Mouse (Mus musculus) forebrain, embryonic 12.5 days (tissue): ENCODE data around the gene Vapa. TPM values are rescaled to one million over a fixed set of nuclear protein-coding genes. Genes with fewer than 3 reads are reported as not detected.

Experiments
- ATAC-seq: fragments of 200-750 bp; cut with Nextera tagmentation; 2 replicates; pipeline ENCODE4 v1.8.0; 2017; ENCODE audit warnings: moderate TSS enrichment; ENCODE audit not compliant: low FRiP score
- H3K27ac ChIP-seq: fragments of 300-500 bp; sonication (generic); 2 replicates; pipeline ENCODE4 v1.5.1; 2016; ENCODE audit warnings: mild to moderate bottlenecking
- H3K27me3 ChIP-seq: fragments of 300-500 bp; sonication (generic); 2 replicates; pipeline ENCODE4 v1.6.1; 2016; ENCODE audit warnings: mild to moderate bottlenecking
- H3K36me3 ChIP-seq: fragments of 300-500 bp; sonication (generic); replicated peaks from 2 replicates; pipeline ENCODE4 v1.6.1; 2016; ENCODE audit warnings: mild to moderate bottlenecking
- H3K4me1 ChIP-seq: fragments of 300-500 bp; sonication (generic); 2 replicates; pipeline ENCODE4 v1.6.1; 2016
- H3K4me2 ChIP-seq: fragments of 300-500 bp; sonication (generic); 2 replicates; pipeline ENCODE4 v1.6.1; 2016; ENCODE audit warnings: mild to moderate bottlenecking, moderate library complexity
- H3K4me3 ChIP-seq: fragments of 300-500 bp; sonication (generic); replicated peaks from 2 replicates; pipeline ENCODE4 v1.5.1; 2016; ENCODE audit warnings: mild to moderate bottlenecking
- H3K9ac ChIP-seq: fragments of 300-500 bp; sonication (generic); 2 replicates; pipeline ENCODE4 v1.6.1; 2016; ENCODE audit warnings: mild to moderate bottlenecking
- H3K9me3 ChIP-seq: fragments of 300-500 bp; sonication (generic); 2 replicates; pipeline ENCODE4 v1.6.1; 2016
- WGBS: fragments of 180-500 bp; shearing (Covaris S2); methylation state at CpG from one replicate; pipeline ENCODE4 v1.1.7; 2016; 5-methylcytosine and 5-hydroxymethylcytosine counted together
- polyA plus RNA-seq: library from polyadenylated mRNA; unstranded; fragments of >200 nt; fragmentation: Nextera tagmentation; extraction: Ambion mirVana; gene quantifications from 2 replicates; pipeline ENCODE4 v1.2.1, GENCODE M21; 2016

The Vapa gene
- polyA plus RNA-seq, 1 experiment from 2014 or later: 236 TPM

DNA sequence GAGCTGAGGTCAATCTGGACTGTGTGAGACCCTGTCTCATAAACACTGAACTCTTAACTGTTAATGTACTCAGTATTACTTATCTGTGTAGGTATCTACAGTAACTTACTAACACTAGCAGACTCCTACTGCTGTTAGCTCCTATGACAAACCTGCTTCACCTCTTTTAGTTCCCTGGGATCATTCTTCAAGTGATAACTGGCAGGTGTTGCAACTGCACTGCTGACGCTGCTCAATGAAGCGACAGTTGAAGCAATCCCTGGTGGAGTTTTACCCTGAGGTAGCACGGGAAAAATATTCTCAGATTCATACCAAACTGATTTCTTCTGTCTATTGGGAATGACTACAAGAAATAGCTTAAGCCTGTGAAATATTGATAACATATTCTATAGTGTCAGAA lies 26.5 kb downstream of the Vapa start:
- no peak overlapping the region for H3K27ac ChIP-seq
- no peak for ATAC-seq
- WGBS: 93% methylated on average over 3 of the region's 3 CpGs
- no peaks in the 10 kb centered on the region for H3K9me3 ChIP-seq
- H3K9ac ChIP-seq: no peak overlapping the region
- H3K4me1 ChIP-seq: no peaks in the 10 kb centered on the region
- H3K4me3 ChIP-seq: no peak overlapping the region
- H3K27me3 ChIP-seq: no peaks in the 10 kb centered on the region
- peaks cover 18% of the 10 kb centered on the region for H3K36me3 ChIP-seq
- no peak overlapping the region for H3K4me2 ChIP-seq

DNA sequence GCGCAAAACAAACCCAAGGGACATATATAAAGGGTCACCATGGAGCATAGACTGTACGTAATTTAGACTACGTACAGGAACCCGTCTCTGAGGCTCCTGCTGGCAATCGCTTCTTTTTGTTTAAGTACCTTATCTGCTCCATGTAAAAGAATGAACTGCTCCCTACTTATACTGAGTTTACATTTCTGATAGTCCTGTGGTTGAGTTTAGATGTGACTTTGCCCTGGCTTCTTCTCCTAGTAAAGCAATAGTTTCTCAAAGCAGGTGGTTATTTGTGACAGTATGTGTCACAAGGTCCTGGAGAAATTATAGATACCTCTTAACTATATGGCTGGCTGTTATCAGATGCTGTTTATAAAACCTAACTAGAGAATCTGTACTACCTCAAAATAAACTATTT lies 31.9 kb downstream of the Vapa start:
- Histone ChIP-seq H3K9ac (no peak overlapping the region), H3K4me3 (no peak overlapping the region), H3K27me3 (no peaks in the 10 kb centered on the region), H3K4me1 (no peaks in the 10 kb centered on the region), H3K36me3 (peaks cover 27% of the 10 kb centered on the region), H3K9me3 (no peaks in the 10 kb centered on the region), H3K4me2 (no peak overlapping the region), H3K27ac (no peak overlapping the region)
- WGBS: 95% methylated on average over 5 of the region's 5 CpGs
- no peak for ATAC-seq

DNA sequence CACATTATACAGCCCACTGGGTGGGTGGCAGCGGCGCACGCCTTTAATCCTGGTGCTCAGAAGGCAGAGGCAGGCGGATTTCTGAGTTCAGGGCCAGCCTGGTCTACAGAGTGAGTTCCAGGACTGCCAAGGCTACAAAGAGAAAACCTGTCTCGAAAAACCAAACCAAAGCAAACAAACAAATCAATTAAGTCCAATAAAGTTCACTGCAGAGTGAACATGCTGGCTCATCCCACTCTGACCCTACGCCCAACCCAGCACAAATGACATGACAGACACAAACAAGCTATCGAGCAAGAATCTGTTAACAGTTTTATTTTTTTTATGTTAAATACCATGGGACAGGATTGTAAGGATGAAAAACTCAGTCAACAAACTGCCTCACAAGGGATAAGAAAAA lies 33.6 kb downstream of the Vapa start:
- peaks cover 27% of the 10 kb centered on the region for H3K36me3 ChIP-seq
- no peak overlapping the region for H3K4me3 ChIP-seq
- no peak overlapping the region for H3K27ac ChIP-seq
- no peaks in the 10 kb centered on the region for H3K27me3 ChIP-seq
- H3K4me2 ChIP-seq: no peak overlapping the region
- H3K9me3 ChIP-seq: no peaks in the 10 kb centered on the region
- ATAC-seq: no peak
- no peaks in the 10 kb centered on the region for H3K4me1 ChIP-seq
- H3K9ac ChIP-seq: no peak overlapping the region
- WGBS: 97% methylated on average over 7 of the region's 7 CpGs

DNA sequence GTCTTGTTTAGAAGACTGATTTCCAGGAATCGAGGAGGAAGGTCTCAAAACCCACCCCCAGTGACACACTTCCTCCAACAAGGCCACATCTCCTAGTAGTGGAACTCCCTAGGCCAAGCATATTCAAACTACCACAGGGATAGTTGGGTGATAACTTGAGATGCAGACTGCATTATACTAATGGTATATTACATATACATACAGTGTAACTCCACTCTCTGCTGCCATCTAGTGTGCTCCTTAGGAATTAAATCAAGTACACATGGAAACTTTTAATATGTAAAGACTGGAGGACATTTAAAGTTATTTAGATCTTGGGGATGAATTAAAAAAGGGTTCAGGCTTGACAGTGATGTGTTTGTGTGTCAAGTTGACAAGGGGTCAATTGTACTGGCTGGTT lies 38.0 kb downstream of the Vapa start:
- Histone ChIP-seq H3K4me1 (no peaks in the 10 kb centered on the region), H3K27me3 (no peaks in the 10 kb centered on the region), H3K9ac (no peak overlapping the region), H3K27ac (no peak overlapping the region), H3K36me3 (peaks cover 13% of the 10 kb centered on the region), H3K4me2 (no peak overlapping the region), H3K4me3 (no peak overlapping the region), H3K9me3 (no peaks in the 10 kb centered on the region)
- 0 out of 2 replicates have a peak, but pooled peaks have one; percentile 46 for ATAC-seq
- 96% methylated on average over 1 of the region's 1 CpGs for WGBS

DNA sequence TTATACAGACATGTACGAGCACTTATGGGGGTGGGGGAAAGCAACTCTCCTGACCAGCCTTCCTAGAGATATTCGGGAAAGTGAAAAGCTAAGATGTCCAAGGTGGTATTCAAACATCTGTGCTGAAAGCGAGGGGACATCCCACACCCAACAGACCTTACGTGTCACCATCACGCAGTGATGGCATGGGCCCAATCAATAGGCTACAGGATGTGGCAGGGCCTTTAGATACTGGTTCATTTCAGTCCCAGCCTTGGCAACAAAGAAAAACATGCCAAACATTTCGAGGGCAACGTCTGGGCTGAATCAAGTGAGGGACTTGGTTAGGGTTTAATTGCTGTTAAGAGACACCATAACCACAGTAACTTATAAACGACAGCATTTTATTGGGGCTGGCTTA lies 38.5 kb downstream of the Vapa start:
- H3K9me3 ChIP-seq: no peaks in the 10 kb centered on the region
- no peak overlapping the region for H3K4me3 ChIP-seq
- no peaks in the 10 kb centered on the region for H3K4me1 ChIP-seq
- H3K27me3 ChIP-seq: no peaks in the 10 kb centered on the region
- H3K9ac ChIP-seq: no peak overlapping the region
- 91% methylated on average over 8 of the region's 8 CpGs for WGBS
- H3K36me3 ChIP-seq: peaks cover 11% of the 10 kb centered on the region
- ATAC-seq: no peak
- H3K27ac ChIP-seq: no peak overlapping the region
- no peak overlapping the region for H3K4me2 ChIP-seq

DNA sequence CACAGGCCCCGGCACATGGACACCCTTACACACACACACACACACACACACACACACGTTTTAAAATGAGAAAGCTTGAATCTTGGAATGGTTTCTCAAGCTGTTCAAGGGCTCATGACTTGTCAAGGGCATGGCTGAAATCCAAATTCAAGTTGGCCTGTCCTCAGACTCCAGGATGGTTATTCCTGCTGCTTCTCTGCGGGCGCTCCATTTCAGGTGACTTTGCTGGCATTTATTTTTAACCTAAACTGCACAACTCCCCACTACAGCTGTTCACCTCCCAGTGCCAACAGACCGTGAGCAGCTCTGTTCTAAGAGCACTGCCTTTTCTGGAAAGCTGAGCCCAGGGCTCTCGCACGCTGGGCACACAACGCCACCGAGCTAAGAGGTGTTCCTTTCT lies 41.5 kb downstream of the Vapa start:
- Histone ChIP-seq H3K9ac (no peak overlapping the region), H3K9me3 (no peaks in the 10 kb centered on the region), H3K27ac (no peak overlapping the region)

DNA sequence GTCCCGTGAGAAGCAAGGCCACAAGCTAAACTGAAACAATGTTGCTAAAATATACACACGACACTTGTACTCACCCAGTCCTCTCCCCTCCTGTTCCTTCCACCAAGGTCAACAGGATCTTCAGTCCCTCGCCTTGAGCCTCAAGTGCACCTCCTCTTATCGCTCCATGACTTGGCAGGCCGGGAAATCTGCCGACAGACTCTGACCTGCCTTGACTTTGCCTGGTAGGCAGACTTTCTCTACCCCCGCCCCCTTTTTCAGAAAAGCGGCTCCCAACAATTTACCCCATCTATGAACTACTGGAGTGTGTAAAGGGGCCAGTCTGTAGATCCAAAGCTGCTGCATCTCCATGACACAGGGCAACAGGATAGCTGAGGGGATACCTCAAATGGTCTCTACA lies 41.9 kb downstream of the Vapa start:
- Histone ChIP-seq H3K36me3 (no peaks in the 10 kb centered on the region), H3K27ac (no peak overlapping the region), H3K4me3 (no peak overlapping the region), H3K4me1 (no peaks in the 10 kb centered on the region), H3K4me2 (no peak overlapping the region), H3K27me3 (no peaks in the 10 kb centered on the region), H3K9me3 (no peaks in the 10 kb centered on the region), H3K9ac (no peak overlapping the region)
- no peak for ATAC-seq
- 92% methylated on average over 8 of the region's 8 CpGs for WGBS

More for the DNA sequence above, 41.5 kb downstream of the Vapa start:
- Histone ChIP-seq H3K4me3 (no peak overlapping the region), H3K4me1 (no peaks in the 10 kb centered on the region), H3K4me2 (no peak overlapping the region), H3K36me3 (no peaks in the 10 kb centered on the region), H3K27me3 (no peaks in the 10 kb centered on the region)
- no peak for ATAC-seq
- 90% methylated on average over 9 of the region's 9 CpGs for WGBS

DNA sequence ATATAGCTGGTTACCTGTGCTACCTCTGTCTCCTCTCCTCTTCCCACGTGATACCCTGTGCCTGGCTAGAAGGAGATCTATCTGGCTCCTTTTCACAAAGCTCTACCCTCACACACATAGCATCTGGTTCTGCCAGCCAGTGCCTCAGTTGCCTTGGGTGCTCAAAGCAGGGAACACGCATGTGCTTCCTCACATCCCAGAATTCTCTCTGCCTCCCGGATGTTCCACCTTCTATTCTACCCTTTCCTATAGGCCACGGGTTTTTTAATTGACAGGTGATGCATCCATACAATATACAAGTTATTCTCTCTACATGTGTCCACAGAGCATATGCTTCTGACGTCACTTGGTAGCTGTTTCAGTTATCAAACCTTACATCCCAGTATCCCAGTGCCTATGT lies 49.2 kb downstream of the Vapa start:
- Histone ChIP-seq H3K9me3 (no peaks in the 10 kb centered on the region), H3K36me3 (no peaks in the 10 kb centered on the region), H3K4me1 (no peaks in the 10 kb centered on the region), H3K4me3 (no peak overlapping the region), H3K9ac (no peak overlapping the region), H3K27me3 (no peaks in the 10 kb centered on the region), H3K27ac (no peak overlapping the region), H3K4me2 (no peak overlapping the region)
- ATAC-seq: no peak
- 77% methylated on average over 5 of the region's 5 CpGs for WGBS

DNA sequence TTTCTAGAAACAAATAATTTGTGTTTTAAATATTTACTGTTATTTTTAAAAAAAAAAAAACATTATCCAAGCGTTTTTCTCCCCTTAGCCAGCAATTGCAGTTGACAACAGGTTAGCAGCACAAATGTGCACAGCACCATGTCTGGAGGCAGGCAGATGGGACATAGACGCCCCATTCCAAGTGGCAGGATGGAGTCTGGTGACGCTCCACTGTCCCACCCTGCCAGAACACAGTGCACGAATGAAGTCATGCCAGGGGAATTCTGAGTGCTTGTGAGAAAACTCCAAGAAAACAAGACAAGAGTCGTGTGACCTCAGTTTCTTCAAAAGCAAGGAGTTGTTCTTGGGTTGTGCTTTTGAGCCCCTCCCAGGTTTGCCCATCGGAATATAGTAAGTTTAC lies 50.0 kb downstream of the Vapa start:
- no peak overlapping the region for H3K4me2 ChIP-seq
- ATAC-seq: no peak
- no peaks in the 10 kb centered on the region for H3K36me3 ChIP-seq

DNA sequence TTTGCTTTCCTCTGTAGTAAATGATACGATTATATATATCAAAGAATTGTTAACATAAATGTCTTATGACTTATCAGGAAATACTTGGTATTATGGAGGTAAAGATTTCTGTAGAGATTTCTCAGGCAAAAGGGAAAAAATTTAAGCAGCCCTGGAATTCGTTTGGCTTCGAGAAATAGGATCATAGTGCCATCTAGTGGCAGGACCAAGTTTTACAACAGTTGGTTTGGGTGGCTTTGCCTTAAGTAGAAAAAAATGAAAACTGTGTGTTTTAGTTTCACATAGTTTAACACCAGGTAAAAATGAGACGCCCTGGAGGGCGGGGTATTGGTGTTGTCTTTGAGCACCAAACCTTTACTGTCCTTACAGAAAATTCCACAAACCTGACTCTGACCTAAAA lies 50.6 kb downstream of the Vapa start:
- no peak overlapping the region for H3K4me3 ChIP-seq
- no peaks in the 10 kb centered on the region for H3K36me3 ChIP-seq
- H3K9ac ChIP-seq: no peak overlapping the region
- WGBS: 8% methylated on average over 5 of the region's 5 CpGs
- no peaks in the 10 kb centered on the region for H3K4me1 ChIP-seq
- H3K27me3 ChIP-seq: no peaks in the 10 kb centered on the region
- no peak overlapping the region for H3K4me2 ChIP-seq
- no peak overlapping the region for H3K27ac ChIP-seq
- no peaks in the 10 kb centered on the region for H3K9me3 ChIP-seq
- ATAC-seq: no peak

More for the DNA sequence above, 50.0 kb downstream of the Vapa start:
- Histone ChIP-seq H3K27me3 (no peaks in the 10 kb centered on the region), H3K9ac (no peak overlapping the region), H3K27ac (no peak overlapping the region), H3K9me3 (no peaks in the 10 kb centered on the region), H3K4me3 (no peak overlapping the region), H3K4me1 (no peaks in the 10 kb centered on the region)
- 67% methylated on average over 6 of the region's 6 CpGs for WGBS

DNA sequence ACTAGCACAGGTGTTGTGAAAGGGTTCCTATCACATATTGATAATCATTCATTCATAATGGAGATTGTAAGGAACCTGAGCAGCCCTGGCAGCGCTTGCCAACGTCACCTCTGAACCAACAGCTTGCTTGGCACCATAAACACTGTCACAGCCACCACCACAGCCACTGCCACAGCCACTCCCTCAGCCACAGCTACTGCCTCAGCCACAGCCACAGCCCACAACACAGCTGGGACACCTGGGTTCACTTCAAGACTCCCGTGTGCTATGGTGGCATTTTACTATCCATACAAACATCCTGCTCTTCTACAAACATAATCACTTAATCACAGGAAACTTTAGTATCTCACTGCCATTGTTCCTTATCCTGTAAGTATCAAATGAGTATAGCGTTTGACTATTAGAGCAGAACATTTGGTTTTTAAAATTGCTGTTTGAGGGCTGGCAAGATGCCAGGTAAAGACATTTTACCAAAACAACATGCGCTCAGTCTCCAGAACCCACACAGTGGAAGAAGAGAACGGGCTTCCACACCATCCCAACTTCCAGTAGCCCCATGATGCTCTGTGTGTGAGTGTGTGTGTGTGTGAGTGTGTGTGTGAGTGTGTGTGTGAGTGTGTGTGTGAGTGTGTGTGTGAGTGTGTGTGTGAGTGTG lies 51.9 kb downstream of the Vapa start:
- H3K36me3 ChIP-seq: no peaks in the 10 kb centered on the region
- H3K4me2 ChIP-seq: no peak overlapping the region
- no peak for ATAC-seq
- H3K4me1 ChIP-seq: no peaks in the 10 kb centered on the region
- H3K9me3 ChIP-seq: no peaks in the 10 kb centered on the region
- 88% methylated on average over 6 of the region's 6 CpGs for WGBS
- H3K27me3 ChIP-seq: no peaks in the 10 kb centered on the region
- H3K27ac ChIP-seq: no peak overlapping the region
- no peak overlapping the region for H3K9ac ChIP-seq
- H3K4me3 ChIP-seq: no peak overlapping the region

DNA sequence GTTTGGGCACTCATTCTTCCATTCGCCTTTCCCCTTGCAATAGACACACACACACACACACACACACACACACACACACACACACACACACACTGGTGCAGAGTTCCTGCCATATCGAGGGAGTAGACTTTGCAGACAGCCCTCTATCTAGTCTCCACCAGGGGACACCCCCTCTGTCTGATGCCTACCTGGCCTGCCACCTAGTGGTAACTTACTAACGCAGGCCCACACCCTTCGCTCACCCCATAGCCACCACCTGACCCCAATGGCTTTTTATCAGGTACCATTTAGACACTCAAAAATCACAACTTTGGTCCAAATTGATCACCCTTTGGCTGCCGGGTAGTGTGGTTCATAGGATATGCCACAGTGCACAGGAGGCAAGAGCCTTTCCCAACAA lies 54.1 kb downstream of the Vapa start:
- Histone ChIP-seq H3K27ac (no peak overlapping the region), H3K9ac (no peak overlapping the region), H3K4me3 (no peak overlapping the region), H3K36me3 (no peaks in the 10 kb centered on the region), H3K9me3 (no peaks in the 10 kb centered on the region), H3K4me2 (no peak overlapping the region), H3K4me1 (no peaks in the 10 kb centered on the region), H3K27me3 (no peaks in the 10 kb centered on the region)
- 54% methylated on average over 4 of the region's 5 CpGs for WGBS
- ATAC-seq: peak; percentile 39; the same call in 1 of the 2 replicates

DNA sequence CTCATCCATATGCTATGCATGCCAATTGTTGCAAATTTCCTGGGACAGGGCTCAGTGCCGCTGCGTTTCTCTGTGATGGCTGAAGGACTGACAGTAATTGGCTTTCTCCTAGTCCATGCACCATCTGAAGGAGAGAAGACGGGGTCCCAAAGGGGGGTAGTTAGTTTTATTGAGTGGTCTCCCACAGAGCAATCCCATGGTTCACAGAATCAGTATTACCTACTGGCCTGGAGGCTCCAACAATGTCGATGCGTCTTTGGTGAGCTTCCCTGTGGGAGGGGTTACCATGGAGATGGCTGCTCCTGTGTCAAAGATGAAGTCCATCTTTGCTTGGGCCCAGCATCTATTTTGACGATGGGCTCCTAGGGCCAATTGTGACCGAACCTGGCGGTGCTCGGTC lies 54.6 kb downstream of the Vapa start:
- Histone ChIP-seq H3K9ac (no peak overlapping the region), H3K9me3 (no peaks in the 10 kb centered on the region), H3K4me3 (no peak overlapping the region), H3K36me3 (no peaks in the 10 kb centered on the region), H3K4me2 (peak overlapping the region; percentile 25; the same call in 1 of the 2 replicates), H3K4me1 (no peaks in the 10 kb centered on the region), H3K27ac (no peak overlapping the region), H3K27me3 (no peaks in the 10 kb centered on the region)
- 0 out of 2 replicates have a peak, but pooled peaks have one; percentile 28 for ATAC-seq
- WGBS: 65% methylated on average over 9 of the region's 9 CpGs
